Mouse (Mus musculus) heart, embryonic 15.5 days (tissue): ENCODE measurements at regions not wholly inside any gene's neighbourhood (a gene's known extent, or its start where the extent isn't known, plus 50 kb on each side); places are given as distances from the start of the nearest gene placed in this dataset.

Source experiments
- ATAC-seq: fragments of 200-750 bp; cut with Nextera tagmentation; replicated peaks from 2 replicates; pipeline ENCODE4 v1.8.0; 2017; ENCODE audit warnings: low read depth, moderate TSS enrichment; ENCODE audit not compliant: insufficient number of reproducible peaks, insufficient read depth, low FRiP score
- H3K27ac ChIP-seq: fragments of 300-500 bp; sonication (generic); 2 replicates; pipeline ENCODE4 v1.5.1; 2015; ENCODE audit warnings: mild to moderate bottlenecking, inconsistent platforms
- H3K27me3 ChIP-seq: fragments of 300-500 bp; sonication (generic); 2 replicates; pipeline ENCODE4 v1.6.1; 2015; ENCODE audit warnings: inconsistent platforms
- H3K36me3 ChIP-seq: fragments of 300-500 bp; sonication (generic); 2 replicates; pipeline ENCODE4 v1.6.1; 2015; ENCODE audit warnings: mild to moderate bottlenecking, inconsistent platforms
- H3K4me1 ChIP-seq: fragments of 300-500 bp; sonication (generic); replicated peaks from 2 replicates; pipeline ENCODE4 v1.6.1; 2015; ENCODE audit warnings: inconsistent platforms
- H3K4me2 ChIP-seq: fragments of 300-500 bp; sonication (generic); 2 replicates; pipeline ENCODE4 v1.6.1; 2015; ENCODE audit warnings: inconsistent platforms, mild to moderate bottlenecking, moderate library complexity
- H3K4me3 ChIP-seq: fragments of 300-500 bp; sonication (generic); 2 replicates; pipeline ENCODE4 v1.5.1; 2015; ENCODE audit warnings: mild to moderate bottlenecking, inconsistent platforms
- H3K9ac ChIP-seq: fragments of 300-500 bp; sonication (generic); 2 replicates; pipeline ENCODE4 v1.6.1; 2015; ENCODE audit warnings: mild to moderate bottlenecking, inconsistent platforms
- H3K9me3 ChIP-seq: fragments of 300-500 bp; sonication (generic); replicated peaks from 2 replicates; pipeline ENCODE4 v1.6.1; 2016; ENCODE audit warnings: inconsistent platforms
- WGBS: fragments of 180-500 bp; shearing (Covaris S2); methylation state at CpG from one replicate; pipeline ENCODE4 v1.1.7; 2015; ENCODE audit warnings: mixed read lengths; 5-methylcytosine and 5-hydroxymethylcytosine counted together

DNA sequence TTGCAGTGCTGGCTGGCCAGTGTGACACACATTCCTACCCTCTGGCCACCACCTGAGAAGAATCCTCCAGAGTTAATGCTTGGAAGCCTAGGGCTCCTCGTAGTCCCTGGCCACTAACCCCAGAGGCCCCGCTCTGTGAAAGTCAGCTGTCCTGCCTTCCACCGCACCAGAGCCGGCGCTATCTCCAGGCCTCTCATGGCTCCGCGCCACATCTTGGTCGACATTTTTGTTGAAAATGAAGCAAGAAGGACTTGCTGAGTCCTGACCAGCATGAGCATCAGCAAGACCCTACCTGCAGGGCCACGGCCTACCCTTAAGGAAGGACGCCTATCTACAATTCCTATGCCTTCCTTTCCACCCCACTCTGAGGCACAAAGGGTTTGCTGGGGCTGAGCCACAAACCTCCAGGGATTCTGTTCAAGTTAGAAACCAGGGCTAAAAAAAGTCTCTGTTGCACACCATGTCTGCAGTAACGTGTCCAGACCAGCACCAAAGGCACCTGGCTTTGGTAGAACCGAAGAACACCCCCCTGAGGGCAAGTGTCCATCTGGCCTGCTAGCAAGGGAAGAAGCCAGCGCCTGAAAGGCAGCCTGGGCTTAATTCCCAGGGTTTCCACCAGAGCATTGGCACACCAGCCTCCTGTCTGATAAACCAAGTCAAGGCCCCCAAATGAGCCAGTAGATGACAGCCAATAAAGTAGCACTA lies 97.5 kb upstream of the Spred2 start:
- Histone ChIP-seq H3K27ac (no peak overlapping the region), H3K9ac (no peak overlapping the region), H3K4me2 (no peak overlapping the region), H3K36me3 (no peaks in the 10 kb centered on the region), H3K4me1 (peaks cover 22% of the 10 kb centered on the region; the same call in 1 of the 2 replicates), H3K4me3 (no peak overlapping the region), H3K27me3 (peaks cover 3% of the 10 kb centered on the region; the same call in 1 of the 2 replicates), H3K9me3 (no peaks in the 10 kb centered on the region)
- WGBS = 79% methylated on average over 13 of the region's 13 CpGs
- ATAC-seq = no peak

DNA sequence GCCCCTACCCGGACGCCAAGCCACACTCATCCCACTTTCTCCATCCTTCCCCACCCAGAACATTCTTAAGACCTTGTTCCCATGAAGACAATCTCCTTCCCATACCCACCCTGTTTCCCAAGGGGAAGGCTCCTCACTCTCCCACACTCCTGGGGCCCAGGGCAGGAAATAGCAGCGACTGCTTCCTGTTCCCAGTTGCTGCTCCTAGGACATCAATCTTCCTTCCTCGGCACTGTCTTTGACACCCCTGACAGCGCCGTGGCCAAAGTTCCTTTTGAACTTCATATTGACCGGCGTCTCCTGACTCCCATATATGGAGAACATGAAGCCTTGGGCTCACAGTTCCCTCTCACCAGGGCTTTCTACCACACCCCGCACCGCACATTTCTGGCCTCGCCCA lies 96.2 kb upstream of the Spred2 start:
- ATAC-seq = no peak
- H3K4me2 ChIP-seq = no peak overlapping the region

DNA sequence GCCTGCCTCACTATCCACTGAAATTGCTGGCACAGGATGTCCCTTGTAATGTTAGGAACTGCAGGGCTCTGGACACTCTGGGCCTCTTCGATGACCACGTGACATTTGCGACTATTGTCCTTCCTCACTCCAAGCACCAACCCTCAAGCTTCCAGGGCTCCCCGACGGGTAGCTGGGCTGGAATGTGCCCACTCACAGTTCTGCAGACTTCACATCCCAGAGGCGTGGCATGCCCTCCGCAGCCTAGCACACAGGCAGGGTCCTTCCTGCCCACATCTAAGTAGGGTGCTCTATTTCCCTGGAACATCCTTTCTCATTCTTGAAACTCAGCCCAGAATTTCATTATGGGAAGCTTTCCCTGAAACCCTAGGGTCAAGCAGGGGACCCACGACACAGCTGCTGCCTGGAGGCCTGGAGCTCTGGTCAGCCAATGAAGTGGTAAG lies 95.2 kb upstream of the Spred2 start:
- WGBS = 53% methylated on average over 8 of the region's 8 CpGs
- Histone ChIP-seq H3K9ac (no peak overlapping the region), H3K36me3 (no peaks in the 10 kb centered on the region), H3K4me3 (no peak overlapping the region), H3K9me3 (no peaks in the 10 kb centered on the region), H3K27ac (no peak overlapping the region), H3K4me1 (peaks cover 20% of the 10 kb centered on the region; the same call in 1 of the 2 replicates), H3K4me2 (no peak overlapping the region), H3K27me3 (peaks cover 3% of the 10 kb centered on the region; the same call in 1 of the 2 replicates)
- no peak for ATAC-seq

More for the DNA sequence above, 96.2 kb upstream of the Spred2 start:
- Histone ChIP-seq H3K27me3 (peaks cover 3% of the 10 kb centered on the region; the same call in 1 of the 2 replicates), H3K9me3 (no peaks in the 10 kb centered on the region), H3K36me3 (no peaks in the 10 kb centered on the region), H3K4me1 (peaks cover 22% of the 10 kb centered on the region; the same call in 1 of the 2 replicates), H3K27ac (no peak overlapping the region), H3K4me3 (no peak overlapping the region), H3K9ac (no peak overlapping the region)
- WGBS = 57% methylated on average over 11 of the region's 11 CpGs

DNA sequence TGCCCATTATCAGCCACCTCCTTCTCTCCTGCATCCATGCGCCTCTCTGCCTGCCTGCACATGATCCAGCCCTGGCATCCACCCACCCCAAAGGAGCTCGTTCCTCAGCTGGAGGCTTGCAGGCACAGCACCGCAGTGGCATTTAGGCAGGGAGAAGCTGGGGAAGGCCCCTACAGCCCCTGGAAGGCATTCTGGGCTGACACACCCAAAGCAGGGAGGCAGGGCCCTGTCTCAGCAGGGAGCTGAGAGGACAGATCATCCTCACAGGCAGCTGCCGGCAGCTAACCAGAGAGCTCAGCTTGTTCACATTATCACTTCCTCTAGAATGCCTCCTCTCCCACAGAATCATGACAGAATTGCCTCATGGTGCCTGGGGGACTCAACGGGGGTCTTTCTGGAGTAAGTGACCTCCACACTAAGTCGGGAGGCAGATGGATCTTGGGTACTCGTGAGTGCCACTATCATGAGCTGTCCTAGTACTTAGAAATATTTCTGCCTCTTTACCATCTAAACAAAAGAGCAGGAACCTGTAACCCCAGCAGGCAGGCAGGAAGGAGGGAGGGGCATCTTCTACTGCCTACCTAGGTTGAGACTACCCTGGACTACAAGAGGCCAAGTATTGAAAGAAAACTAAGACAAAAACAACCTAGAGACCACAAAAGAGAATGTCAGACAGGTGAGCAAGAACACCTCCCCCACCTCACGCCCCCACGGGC lies 94.5 kb upstream of the Spred2 start:
- Histone ChIP-seq H3K27ac (no peak overlapping the region), H3K36me3 (no peaks in the 10 kb centered on the region), H3K9me3 (no peaks in the 10 kb centered on the region), H3K4me3 (no peak overlapping the region), H3K4me2 (no peak overlapping the region), H3K9ac (no peak overlapping the region), H3K27me3 (peaks cover 3% of the 10 kb centered on the region; the same call in 1 of the 2 replicates), H3K4me1 (peaks cover 20% of the 10 kb centered on the region; the same call in 1 of the 2 replicates)
- WGBS = 30% methylated on average over 9 of the region's 9 CpGs
- ATAC-seq = no peak

DNA sequence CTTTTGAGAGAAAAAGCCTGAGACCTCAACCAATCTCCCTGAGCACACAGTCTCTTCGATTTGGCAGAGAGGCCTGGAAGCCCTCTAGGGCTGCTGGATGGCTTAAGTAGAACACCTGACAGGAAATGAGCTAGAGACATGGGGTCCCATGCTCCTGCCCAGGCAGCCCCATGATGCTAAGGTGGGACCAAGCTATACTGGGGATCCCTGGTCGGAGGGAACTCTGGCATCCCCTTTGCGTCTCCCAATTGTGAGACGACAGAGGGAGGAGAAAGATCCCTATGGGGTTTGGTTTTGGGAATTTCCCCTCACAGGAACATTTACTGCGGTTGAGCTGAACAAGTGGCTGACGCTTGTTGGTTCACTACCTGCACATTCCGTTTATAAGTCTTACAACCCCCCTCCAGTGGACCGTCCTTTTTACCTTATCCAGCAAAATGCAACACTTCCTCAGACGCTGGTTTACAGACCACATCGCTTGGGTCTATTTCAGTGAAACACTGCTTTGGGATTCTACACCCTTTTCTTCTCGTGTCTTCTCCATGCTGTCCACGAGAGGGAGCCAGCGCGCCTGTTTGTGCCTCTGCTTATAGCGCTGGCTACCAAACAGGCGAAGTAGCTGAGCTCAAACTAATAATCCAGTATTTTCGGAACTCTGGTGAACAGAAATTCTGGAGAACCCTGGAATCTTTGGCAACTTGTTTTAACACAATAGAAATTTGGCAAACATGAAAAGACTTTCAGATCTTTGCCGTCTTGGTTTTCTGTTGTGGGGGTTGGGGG lies 93.7 kb upstream of the Spred2 start:
- WGBS = 16% methylated on average over 18 of the region's 18 CpGs

DNA sequence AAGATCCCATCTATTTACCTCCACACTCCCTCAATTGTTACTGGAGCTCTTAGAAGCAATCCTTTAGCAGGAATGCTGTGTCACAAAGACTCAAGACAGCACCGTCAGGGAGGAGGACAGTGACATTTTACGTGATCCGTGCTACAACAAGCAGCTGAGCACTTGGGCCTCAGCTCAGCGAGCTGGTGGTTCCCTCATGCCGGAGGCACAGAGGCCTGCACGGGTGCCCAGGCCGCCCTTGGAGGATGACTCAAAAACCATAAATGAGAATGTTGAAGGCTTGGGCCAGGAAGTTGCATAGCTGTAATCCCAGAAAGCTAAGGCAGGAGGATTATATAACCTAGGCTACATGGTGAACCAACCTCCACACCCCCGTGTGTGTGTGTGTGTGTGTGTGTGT lies 89.6 kb upstream of the Spred2 start:
- 70% methylated on average over 8 of the region's 8 CpGs for WGBS
- peaks cover 3% of the 10 kb centered on the region; the same call in 1 of the 2 replicates for H3K27me3 ChIP-seq
- no peaks in the 10 kb centered on the region for H3K9me3 ChIP-seq
- no peak for ATAC-seq
- no peak overlapping the region for H3K27ac ChIP-seq
- peaks cover 6% of the 10 kb centered on the region; the same call in 1 of the 2 replicates for H3K4me1 ChIP-seq
- H3K36me3 ChIP-seq = no peaks in the 10 kb centered on the region
- no peak overlapping the region for H3K4me3 ChIP-seq
- H3K9ac ChIP-seq = no peak overlapping the region
- no peak overlapping the region for H3K4me2 ChIP-seq

More for the DNA sequence above, 93.7 kb upstream of the Spred2 start:
- H3K9me3 ChIP-seq = no peaks in the 10 kb centered on the region
- peaks cover 3% of the 10 kb centered on the region; the same call in 1 of the 2 replicates for H3K27me3 ChIP-seq
- H3K36me3 ChIP-seq = no peaks in the 10 kb centered on the region
- no peak overlapping the region for H3K4me3 ChIP-seq
- peak overlapping the region; percentile 31; the same call in 1 of the 2 replicates for H3K4me2 ChIP-seq
- H3K27ac ChIP-seq = no peak overlapping the region
- peaks cover 20% of the 10 kb centered on the region; the same call in 1 of the 2 replicates for H3K4me1 ChIP-seq
- no peak overlapping the region for H3K9ac ChIP-seq
- no peak for ATAC-seq

DNA sequence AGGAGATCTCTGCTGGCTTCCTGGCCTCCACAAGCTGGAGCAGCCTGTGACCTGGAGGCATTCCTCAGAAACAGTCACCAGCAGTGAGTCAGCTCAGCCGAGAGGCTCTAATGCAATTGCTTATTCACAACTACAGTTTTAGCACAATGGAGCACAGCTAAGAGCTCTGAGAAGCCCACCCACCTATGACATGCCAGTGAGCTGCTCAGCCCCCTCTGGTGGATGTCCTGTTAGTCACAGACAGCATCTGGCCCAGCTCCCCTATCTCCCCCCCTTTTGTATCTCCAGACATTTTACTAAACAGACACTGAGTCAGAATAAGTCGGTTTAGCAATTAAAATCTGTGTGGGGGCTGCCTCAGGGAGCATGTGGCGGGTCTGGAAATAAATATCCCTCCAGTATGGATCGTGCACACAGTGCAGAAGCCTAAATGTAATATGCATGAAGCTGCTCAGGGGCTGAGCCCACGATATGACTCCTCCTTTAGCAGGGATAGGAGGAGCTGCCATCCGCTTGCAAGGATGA lies 88.9 kb upstream of the Spred2 start:
- no peak overlapping the region for H3K4me2 ChIP-seq
- 0 out of 2 replicates have a peak, but pooled peaks cover 3% of the 10 kb centered on the region for H3K4me1 ChIP-seq
- no peaks in the 10 kb centered on the region for H3K9me3 ChIP-seq
- no peak for ATAC-seq
- no peak overlapping the region for H3K27ac ChIP-seq
- H3K36me3 ChIP-seq = no peaks in the 10 kb centered on the region
- H3K4me3 ChIP-seq = no peak overlapping the region
- H3K27me3 ChIP-seq = peaks cover 2% of the 10 kb centered on the region; the same call in 1 of the 2 replicates
- no peak overlapping the region for H3K9ac ChIP-seq
- WGBS = 46% methylated on average over 6 of the region's 6 CpGs

DNA sequence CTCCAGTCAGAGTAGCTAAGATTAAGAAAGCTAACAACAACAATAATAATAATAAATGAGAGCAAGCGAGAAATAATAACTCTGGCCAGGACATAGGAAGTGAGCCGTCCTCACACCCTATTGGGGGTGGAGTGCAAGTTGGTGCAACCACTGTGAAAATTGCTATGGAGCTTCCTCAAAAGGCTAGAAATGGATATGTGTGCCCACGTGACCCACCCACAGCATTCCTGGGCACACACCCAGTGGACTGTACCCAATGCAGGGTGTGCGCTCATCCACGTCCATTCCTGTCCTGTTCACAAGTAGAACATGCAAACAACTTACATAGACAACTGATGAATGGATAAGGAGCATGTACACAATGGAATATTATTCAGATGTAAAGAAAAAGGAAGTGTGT lies 85.2 kb upstream of the Spred2 start:
- Histone ChIP-seq H3K4me3 (no peak overlapping the region), H3K4me2 (no peak overlapping the region), H3K27me3 (no peaks in the 10 kb centered on the region), H3K36me3 (no peaks in the 10 kb centered on the region), H3K9me3 (no peaks in the 10 kb centered on the region), H3K9ac (no peak overlapping the region), H3K4me1 (no peaks in the 10 kb centered on the region), H3K27ac (no peak overlapping the region)
- ATAC-seq = no peak
- WGBS = 88% methylated on average over 5 of the region's 5 CpGs

DNA sequence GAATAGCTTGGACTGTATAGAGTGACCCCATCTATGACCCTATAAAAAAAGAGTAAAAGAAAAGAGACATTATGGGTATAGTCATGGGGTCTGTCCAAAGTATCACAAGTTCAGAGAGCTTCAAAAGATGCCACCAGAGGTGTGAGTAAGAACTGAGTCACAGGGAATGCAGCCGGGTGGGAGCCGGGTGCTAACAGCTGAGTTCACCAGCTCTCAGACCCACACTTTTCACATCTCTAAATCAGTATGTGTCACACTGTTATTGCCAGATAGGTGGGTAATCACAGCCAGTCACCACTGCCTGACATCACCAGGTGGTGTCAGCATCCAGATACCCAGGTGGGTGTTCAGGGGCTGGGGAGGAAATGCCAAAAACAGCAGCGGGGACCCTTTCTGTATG lies 81.1 kb upstream of the Spred2 start:
- Histone ChIP-seq H3K4me3 (no peak overlapping the region), H3K4me2 (no peak overlapping the region), H3K9ac (no peak overlapping the region), H3K36me3 (no peaks in the 10 kb centered on the region), H3K9me3 (no peaks in the 10 kb centered on the region), H3K4me1 (no peaks in the 10 kb centered on the region), H3K27me3 (no peaks in the 10 kb centered on the region), H3K27ac (no peak overlapping the region)
- no peak for ATAC-seq
- WGBS = 72% methylated on average over 3 of the region's 3 CpGs

DNA sequence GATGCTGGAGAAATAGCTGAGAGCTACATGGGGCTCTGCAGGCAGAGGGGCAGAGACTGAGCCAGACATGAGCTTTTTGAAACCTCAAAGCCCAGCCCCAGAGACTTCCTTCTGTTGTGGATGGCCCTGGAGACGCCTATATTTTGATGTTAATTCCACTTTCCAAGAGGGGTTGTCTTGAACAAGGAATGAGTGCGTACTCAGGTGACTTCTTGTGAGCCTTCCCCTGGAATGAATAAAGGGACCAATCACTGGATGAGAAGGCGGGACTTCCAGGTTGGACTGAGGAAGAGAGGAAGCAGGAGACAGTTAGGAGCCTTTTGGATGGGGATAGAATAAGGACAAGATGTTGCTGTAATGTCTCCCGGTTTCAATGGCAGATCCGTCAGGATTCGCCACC lies 76.3 kb upstream of the Spred2 start:
- Histone ChIP-seq H3K36me3 (no peaks in the 10 kb centered on the region), H3K4me3 (no peak overlapping the region), H3K4me1 (peaks cover 13% of the 10 kb centered on the region), H3K9me3 (no peaks in the 10 kb centered on the region), H3K9ac (no peak overlapping the region), H3K4me2 (no peak overlapping the region), H3K27me3 (no peaks in the 10 kb centered on the region), H3K27ac (no peak overlapping the region)
- 89% methylated on average over 6 of the region's 6 CpGs for WGBS
- ATAC-seq = no peak

DNA sequence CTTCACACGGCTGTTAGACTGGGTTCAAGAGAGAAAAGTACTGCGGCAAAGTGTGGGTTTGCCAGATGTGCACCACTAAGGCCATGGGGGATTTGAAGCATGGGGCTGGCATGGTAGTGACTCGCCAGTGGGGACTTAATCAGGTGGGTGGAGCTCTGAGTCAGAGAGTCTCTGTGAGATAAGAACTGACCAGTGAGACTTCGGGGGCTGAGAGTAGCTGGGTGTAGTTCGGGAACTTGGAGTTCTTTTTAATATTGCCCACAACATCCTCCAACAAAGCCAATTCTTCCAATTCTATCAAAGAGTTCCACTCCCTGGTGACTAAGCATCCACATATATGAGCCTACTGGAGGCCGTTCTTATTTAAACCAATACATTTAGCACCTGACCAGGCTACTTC lies 75.8 kb upstream of the Spred2 start:
- peaks cover 13% of the 10 kb centered on the region for H3K4me1 ChIP-seq
- H3K4me3 ChIP-seq = no peak overlapping the region
- 70% methylated on average over 6 of the region's 6 CpGs for WGBS
- no peak for ATAC-seq
- H3K4me2 ChIP-seq = no peak overlapping the region
- H3K27ac ChIP-seq = no peak overlapping the region
- no peaks in the 10 kb centered on the region for H3K36me3 ChIP-seq
- H3K9me3 ChIP-seq = no peaks in the 10 kb centered on the region
- no peak overlapping the region for H3K9ac ChIP-seq
- no peaks in the 10 kb centered on the region for H3K27me3 ChIP-seq
